Mouse (Mus musculus): Measurements from ENCODE around the gene Spaca1. TPM values are rescaled to one million over a fixed set of nuclear protein-coding genes. Genes with fewer than 3 reads are reported as not detected.
"Not testable (repeated sequence)": the region's sequence is repeated elsewhere in the genome, so short reads cannot be mapped to it uniquely, and the experiment has no call there.

The Spaca1 gene
- total RNA-seq (2022), result under 1 TPM in 1 of 4 experiments, not detected in 3; 0.27 TPM

- no peak for DNase-seq (ENCODE audit: low spot score in 2 of 2)
Measured at GRCm38 (mm10) chr4:34049571-34050255, at the start of gene Spaca1. Gene Spaca1 (minus strand): TSS chr4:34050191.

GRCm38 (mm10) chr4:34087286-34087685, 37.3 kb upstream of the Spaca1 start:
- DNase-seq (ENCODE audit: low spot score in 2 of 2), result not testable (repeated sequence)

GRCm38 (mm10) chr4:34081064-34081463, 31.1 kb upstream of the Spaca1 start:
- no peak for DNase-seq (ENCODE audit: low spot score in 2 of 2)

GRCm38 (mm10) chr4:34069002-34069401, 19.0 kb upstream of the Spaca1 start:
- no peak for DNase-seq (ENCODE audit: low spot score in 2 of 2)

- DNase-seq (ENCODE audit: low spot score in 2 of 2), result no peak
Measured at GRCm38 (mm10) chr4:34058320-34058719, 8.3 kb upstream of the Spaca1 start.

GRCm38 (mm10) chr4:34026771-34027170, 23.2 kb downstream of the Spaca1 start:
- no peak for DNase-seq (ENCODE audit: low spot score in 2 of 2)

GRCm38 (mm10) chr4:34021456-34021855, 28.5 kb downstream of the Spaca1 start:
- DNase-seq (ENCODE audit: low spot score in 2 of 2), result no peak

GRCm38 (mm10) chr4:33996382-33996781, 53.6 kb downstream of the Spaca1 start:
- DNase-seq (ENCODE audit: low spot score in 2 of 2), result no peak

- no peak for DNase-seq (ENCODE audit: low spot score in 2 of 2)
Measured at GRCm38 (mm10) chr4:33992687-33993086, 57.3 kb downstream of the Spaca1 start.

- no peak for DNase-seq (ENCODE audit: low spot score in 2 of 2)
Measured at GRCm38 (mm10) chr4:33988466-33989089, 61.4 kb downstream of the Spaca1 start.

Other genes starting within 250 kb of the Spaca1 start
- 100 to 1,000 TPM; 150 to 169 (median 158) TPM for gene Cnr1, start 125.6 kb downstream of the Spaca1 start, total RNA-seq (2022)

All from layer of hippocampus, adult 8-10 months (tissue).